Mouse (Mus musculus) heart, postnatal 0 days (tissue): ENCODE results near the gene Gm10959. TPM values are rescaled to one million over a fixed set of nuclear protein-coding genes. Genes with fewer than 3 reads are reported as not detected.

Source experiments
- ATAC-seq: fragments of 200-750 bp; cut with Nextera tagmentation; 2 replicates; pipeline ENCODE4 v1.8.0; 2017; ENCODE audit warnings: low read depth, moderate number of reproducible peaks, moderate library complexity; ENCODE audit not compliant: insufficient read depth
- DNase-seq: peaks from one replicate; pipeline ENCODE4 v3.0.0-alpha.2; 2016; ENCODE audit warnings: low spot score
- H3K27ac ChIP-seq: fragments of 300-500 bp; sonication (generic); 2 replicates; pipeline ENCODE4 v1.5.1; 2014; ENCODE audit warnings: low read depth, mild to moderate bottlenecking
- H3K27me3 ChIP-seq: fragments of 300-500 bp; sonication (generic); 2 replicates; pipeline ENCODE4 v1.6.1; 2014; ENCODE audit warnings: low read length, mixed read lengths; ENCODE audit not compliant: control insufficient read depth, insufficient read depth
- H3K36me3 ChIP-seq: fragments of 300-500 bp; sonication (generic); replicated peaks from 2 replicates; pipeline ENCODE4 v1.6.1; 2014; ENCODE audit warnings: low read length, mixed read lengths; ENCODE audit not compliant: control insufficient read depth, insufficient read depth
- H3K4me1 ChIP-seq: fragments of 300-500 bp; sonication (generic); 2 replicates; pipeline ENCODE4 v1.6.1; 2014; ENCODE audit warnings: antibody characterized with exemption; ENCODE audit not compliant: control insufficient read depth, insufficient read depth
- H3K4me2 ChIP-seq: fragments of 300-500 bp; sonication (generic); 2 replicates; pipeline ENCODE4 v1.6.1; 2014; ENCODE audit warnings: low read depth, mild to moderate bottlenecking, low read length, moderate library complexity
- H3K4me3 ChIP-seq: fragments of 300-500 bp; sonication (generic); 2 replicates; pipeline ENCODE4 v1.5.1; 2014; ENCODE audit warnings: low read depth, low read length
- H3K9ac ChIP-seq: fragments of 300-500 bp; sonication (generic); replicated peaks from 2 replicates; pipeline ENCODE4 v1.6.1; 2014; ENCODE audit warnings: low read depth, low read length, mixed read lengths
- H3K9me3 ChIP-seq: fragments of 300-500 bp; sonication (generic); replicated peaks from 2 replicates; pipeline ENCODE4 v1.6.1; 2016; ENCODE audit warnings: low read length; ENCODE audit not compliant: control insufficient read depth
- CTCF ChIP-seq: IDR thresholded peaks from 2 replicates; pipeline ENCODE4 v1.5.1; 2016; ENCODE audit warnings: antibody characterized with exemption, control low read depth, low read depth
- EP300 ChIP-seq: IDR thresholded peaks from 2 replicates; pipeline ENCODE4 v1.6.1; 2016; ENCODE audit warnings: antibody characterized with exemption, low read depth
- WGBS: fragments of 180-500 bp; shearing (Covaris S2); extraction: QIAGEN DNeasy Blood & Tissue Kit; methylation state at CpG from one replicate; pipeline ENCODE4 v1.1.7; 2014; 5-methylcytosine and 5-hydroxymethylcytosine counted together
- polyA plus RNA-seq: library from polyadenylated mRNA; unstranded; fragments of >200 nt; fragmentation: Nextera tagmentation; extraction: Ambion mirVana; gene quantifications from 2 replicates; pipeline ENCODE4 v1.2.1, GENCODE M21; 2015
- total RNA-seq: library from RNA; depleted of rRNA; stranded (reverse); fragments of >200 nt; gene quantifications from 2 replicates; pipeline ENCODE4 v1.2.3, GENCODE M21; 2014; ENCODE audit warnings: low replicate concordance

The Gm10959 gene
- total and polyA plus RNA-seq, 2 experiments from 2014 or later, result not detected

DNA sequence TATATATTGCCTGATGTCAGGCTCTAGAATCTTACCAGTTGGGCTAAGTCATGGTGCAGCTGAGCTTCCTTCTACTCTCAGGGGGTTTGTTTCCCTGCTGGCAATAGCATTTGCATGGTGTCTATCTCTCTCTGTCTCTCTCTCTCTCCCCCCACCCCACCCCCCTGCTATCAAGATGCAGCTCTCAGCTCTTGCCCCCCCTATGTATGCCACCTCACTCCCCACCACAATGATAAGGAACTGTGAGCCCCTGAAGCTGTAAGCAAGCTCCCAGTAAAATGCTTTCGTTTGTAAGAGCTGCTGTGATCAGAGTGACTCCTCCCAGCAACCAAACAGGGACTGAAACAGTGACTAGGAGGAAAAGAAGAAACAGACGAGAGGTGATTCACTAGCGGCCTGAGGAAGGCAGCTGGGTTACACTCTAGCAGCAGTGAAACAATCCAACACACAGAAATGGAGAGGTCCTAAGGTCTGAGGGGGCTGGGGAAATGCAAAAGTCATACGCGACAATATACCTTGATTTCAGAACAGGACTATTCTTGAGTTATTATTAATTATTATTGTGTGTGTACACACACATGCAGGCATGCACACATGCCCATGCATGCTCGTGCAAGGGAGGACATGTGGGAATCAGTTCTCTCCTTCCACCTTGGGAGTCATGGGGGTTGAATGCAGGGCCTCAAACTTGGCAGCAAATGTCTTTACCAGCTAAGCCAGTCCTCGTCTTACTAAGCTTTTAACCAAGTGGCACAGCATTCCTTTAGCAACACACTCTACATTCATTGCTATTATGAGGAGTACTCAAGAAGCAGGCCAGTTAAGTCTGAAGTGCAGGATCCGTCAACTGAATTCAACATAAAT lies 1.6 kb upstream of the Gm10959 start:
- no peak for ATAC-seq
- Histone ChIP-seq H3K9me3 (no peaks in the 10 kb centered on the region), H3K9ac (no peak overlapping the region), H3K4me2 (no peak overlapping the region), H3K4me1 (no peaks in the 10 kb centered on the region), H3K4me3 (no peak overlapping the region), H3K27ac (no peak overlapping the region), H3K27me3 (no peaks in the 10 kb centered on the region), H3K36me3 (no peaks in the 10 kb centered on the region)
- DNase-seq, result no peak
- no peak for TF ChIP-seq CTCF
- no peak for TF ChIP-seq EP300
- WGBS, result 50% methylated on average over 8 of the region's 8 CpGs

DNA sequence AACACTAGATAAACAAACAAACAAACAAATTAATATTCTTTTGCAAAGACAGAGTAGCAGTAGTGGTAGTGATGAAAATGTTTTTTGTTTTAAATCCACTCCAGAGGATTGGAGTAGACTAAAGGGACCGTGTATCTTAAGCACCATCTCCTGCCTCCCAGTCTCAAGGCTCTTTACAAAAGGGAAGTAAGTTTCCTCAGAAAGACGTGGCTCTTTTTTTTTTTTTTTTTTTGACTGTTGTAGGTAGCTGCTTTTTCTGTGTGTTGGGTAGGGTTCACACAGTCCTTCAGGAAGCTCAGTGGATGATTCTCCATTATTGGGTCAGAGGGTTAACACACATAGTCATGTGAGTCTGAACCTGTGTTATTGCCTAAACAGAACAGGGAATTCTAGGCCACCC lies 488 bp downstream of the Gm10959 start:
- Histone ChIP-seq H3K27me3 (no peaks in the 10 kb centered on the region), H3K4me3 (no peak overlapping the region), H3K9me3 (no peaks in the 10 kb centered on the region), H3K4me2 (no peak overlapping the region), H3K4me1 (no peaks in the 10 kb centered on the region), H3K36me3 (no peaks in the 10 kb centered on the region), H3K9ac (no peak overlapping the region), H3K27ac (no peak overlapping the region)
- ATAC-seq (no peak), DNase-seq (no peak)
- 57% methylated on average over 2 of the region's 2 CpGs for WGBS
- TF ChIP-seq CTCF (no peak), EP300 (no peak)

DNA sequence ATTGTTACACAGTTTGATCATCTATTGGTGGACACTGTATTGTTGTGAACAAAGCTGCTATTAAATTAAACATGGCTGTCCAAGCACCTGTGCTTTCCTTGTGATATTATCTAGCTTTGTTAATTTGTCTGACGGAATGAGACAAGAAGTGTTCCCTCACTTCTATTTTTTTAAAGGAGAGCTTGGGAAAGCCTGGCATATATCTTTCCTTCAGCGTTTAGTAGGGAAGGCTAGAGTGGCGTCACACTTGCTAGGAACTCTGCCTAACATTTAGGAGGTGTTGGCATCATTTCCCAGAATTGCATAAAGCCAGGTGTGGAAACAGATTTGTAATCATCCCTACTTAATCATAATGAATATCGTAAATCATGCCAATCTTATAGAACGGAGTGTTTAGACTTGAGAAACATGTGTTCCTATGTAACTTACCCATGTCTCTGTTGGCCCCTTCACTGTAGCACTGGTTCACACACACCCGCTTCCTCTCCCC lies 2.9 kb downstream of the Gm10959 start:
- Histone ChIP-seq H3K27ac (no peak overlapping the region), H3K4me3 (no peak overlapping the region), H3K4me1 (no peaks in the 10 kb centered on the region), H3K4me2 (no peak overlapping the region), H3K36me3 (no peaks in the 10 kb centered on the region), H3K27me3 (no peaks in the 10 kb centered on the region), H3K9ac (no peak overlapping the region), H3K9me3 (no peaks in the 10 kb centered on the region)
- no peak for ATAC-seq
- TF ChIP-seq CTCF (no peak), EP300 (no peak)
- DNase-seq, result no peak
- 72% methylated on average over 6 of the region's 6 CpGs for WGBS

DNA sequence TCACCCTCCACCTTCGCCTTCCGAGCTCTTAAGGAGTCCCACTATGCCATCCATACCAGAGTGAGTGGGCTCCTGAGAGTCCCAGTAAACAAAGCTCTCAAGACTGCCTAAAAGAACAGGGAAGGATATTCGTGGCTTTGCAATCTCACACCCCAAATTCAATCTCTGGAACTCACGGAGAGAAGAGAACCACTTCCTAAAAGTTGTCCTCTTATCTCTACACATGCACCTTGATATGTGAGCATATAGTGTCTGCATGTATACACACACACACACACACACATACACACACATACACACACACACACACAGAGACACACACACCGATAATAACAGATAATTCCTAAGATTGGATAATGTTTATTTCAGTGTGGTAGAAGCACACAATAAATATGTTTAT lies 3.7 kb downstream of the Gm10959 start:
- 71% methylated on average over 5 of the region's 5 CpGs for WGBS
- H3K4me2 ChIP-seq, result no peak overlapping the region
- H3K4me3 ChIP-seq, result no peak overlapping the region
- DNase-seq (no peak), ATAC-seq (no peak)
- H3K4me1 ChIP-seq, result no peaks in the 10 kb centered on the region
- TF ChIP-seq CTCF, result no peak
- no peak for TF ChIP-seq EP300
- no peaks in the 10 kb centered on the region for H3K9me3 ChIP-seq
- no peak overlapping the region for H3K9ac ChIP-seq
- no peaks in the 10 kb centered on the region for H3K36me3 ChIP-seq
- no peak overlapping the region for H3K27ac ChIP-seq
- H3K27me3 ChIP-seq, result no peaks in the 10 kb centered on the region

DNA sequence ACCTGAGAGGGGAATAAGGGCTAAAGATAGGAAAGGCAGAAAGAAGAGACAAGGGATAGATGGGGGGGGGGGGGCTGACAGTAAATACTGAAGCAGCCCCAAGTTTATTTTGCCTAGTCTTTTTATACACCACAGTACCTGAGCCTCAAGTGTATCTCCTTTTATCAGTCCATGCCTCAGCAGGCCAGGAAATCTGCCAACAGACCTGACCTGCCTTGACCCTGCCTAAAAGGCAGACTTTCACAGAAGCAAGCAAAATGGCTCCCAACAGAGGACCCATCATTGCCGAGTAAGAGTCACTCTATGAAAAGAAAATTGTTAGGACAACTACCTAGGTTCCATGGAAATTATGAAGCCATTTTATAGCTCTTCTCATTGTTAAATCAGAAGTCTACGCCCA lies 11.3 kb downstream of the Gm10959 start:
- TF ChIP-seq CTCF (no peak), EP300 (no peak)
- no peaks in the 10 kb centered on the region for H3K9me3 ChIP-seq
- DNase-seq, result no peak
- no peaks in the 10 kb centered on the region for H3K27me3 ChIP-seq
- H3K9ac ChIP-seq, result no peak overlapping the region
- H3K27ac ChIP-seq, result no peak overlapping the region
- H3K4me2 ChIP-seq, result no peak overlapping the region
- no peaks in the 10 kb centered on the region for H3K4me1 ChIP-seq
- no peaks in the 10 kb centered on the region for H3K36me3 ChIP-seq
- no peak for ATAC-seq
- 81% methylated on average over 2 of the region's 2 CpGs for WGBS
- no peak overlapping the region for H3K4me3 ChIP-seq
